Mouse (Mus musculus) small intestine, adult 2 months (tissue): ENCODE measurements around the gene Rtp1.

Source experiments
- CTCF ChIP-seq: fragments of 200-500 bp; IDR thresholded peaks from 2 replicates; pipeline ENCODE4 v1.5.1; 2012; ENCODE audit warnings: low read depth, mild to moderate bottlenecking, control low read depth, inconsistent platforms, low read length, moderate library complexity, mixed read lengths; ENCODE audit not compliant: insufficient replicate concordance, insufficient read length; ENCODE audit errors: extremely low read depth
- POLR2A ChIP-seq: fragments of 200-500 bp; IDR thresholded peaks from 2 replicates; pipeline ENCODE4 v1.6.1; 2012; ENCODE audit warnings: low read depth, mild to moderate bottlenecking, control low read depth, inconsistent platforms, low read length, moderate library complexity

- no peak for TF ChIP-seq POLR2A
- TF ChIP-seq CTCF: no peak
Measured at GRCm38 (mm10) chr16:23450816-23451215, 21.9 kb downstream of the Rtp1 start.
